Mouse (Mus musculus): ENCODE measurements around the gene Prf1. TPM values are rescaled to one million over a fixed set of nuclear protein-coding genes. Genes with fewer than 3 reads are reported as not detected.

The Prf1 gene
- polyA plus RNA-seq, 1 experiment from 2014 or later, result not detected

DNA sequence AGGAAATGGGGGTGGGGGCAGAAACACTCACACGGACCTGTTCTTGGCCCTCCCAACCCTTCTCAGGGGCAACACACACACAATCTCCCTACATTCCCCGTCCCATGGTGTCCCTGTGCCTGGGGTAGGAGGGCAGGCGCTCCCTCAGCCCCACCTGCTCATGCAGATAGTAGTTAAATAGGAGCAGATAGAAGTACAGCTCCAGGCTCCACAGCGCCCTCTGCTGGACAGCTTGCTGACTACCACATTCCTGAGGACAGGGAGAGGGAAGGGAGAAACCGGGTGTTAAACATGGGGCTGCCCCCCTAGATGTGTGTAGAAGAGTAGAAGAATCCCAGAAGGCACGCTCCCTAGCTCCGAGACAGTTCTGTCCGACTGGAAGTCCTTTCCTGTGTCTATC is 46.3 kb downstream of the Prf1 start:
- H3K4me2 ChIP-seq, result no peak overlapping the region
- WGBS, result 62% methylated on average over 8 of the region's 8 CpGs
- H3K27ac ChIP-seq (replicated peaks), result no peak overlapping the region
- ATAC-seq (ENCODE audit: low read depth), result 0 out of 2 replicates have a peak, but pooled peaks have one; percentile 12
- H3K4me1 ChIP-seq (replicated peaks), result peaks cover 20% of the 10 kb centered on the region
- no peaks in the 10 kb centered on the region for H3K9me3 ChIP-seq
- H3K4me3 ChIP-seq, result no peak overlapping the region
- peaks cover 26% of the 10 kb centered on the region for H3K36me3 ChIP-seq
- no peak overlapping the region for H3K9ac ChIP-seq
- H3K27me3 ChIP-seq, result no peaks in the 10 kb centered on the region

DNA sequence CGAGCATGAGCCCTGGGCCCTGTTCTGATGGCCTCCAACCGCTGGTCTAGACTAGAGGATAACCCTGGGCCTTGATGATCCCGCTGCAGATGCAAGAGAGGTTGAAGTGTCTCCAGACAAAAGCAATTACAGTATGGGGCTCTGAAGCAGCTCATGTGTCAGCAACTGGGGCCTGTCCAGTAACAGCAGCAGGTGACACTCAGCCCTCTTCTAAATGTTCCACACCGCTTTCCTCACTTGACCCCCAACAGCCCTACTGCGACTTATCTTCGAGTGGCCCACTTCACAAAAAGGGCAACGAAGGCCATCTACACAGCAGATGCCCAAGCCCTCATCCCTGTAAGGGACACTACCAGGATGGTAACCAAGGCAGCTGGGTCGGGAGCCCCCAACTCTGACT is 47.5 kb downstream of the Prf1 start:
- H3K4me1 ChIP-seq (replicated peaks), result peaks cover 20% of the 10 kb centered on the region
- H3K4me3 ChIP-seq, result no peak overlapping the region
- no peak overlapping the region for H3K27ac ChIP-seq (replicated peaks)
- H3K36me3 ChIP-seq, result peaks cover 34% of the 10 kb centered on the region
- H3K27me3 ChIP-seq, result no peaks in the 10 kb centered on the region
- no peak for ATAC-seq (ENCODE audit: low read depth)
- H3K4me2 ChIP-seq, result no peak overlapping the region
- no peak overlapping the region for H3K9ac ChIP-seq
- 0 out of 2 replicates have a peak, but pooled peaks cover 4% of the 10 kb centered on the region for H3K9me3 ChIP-seq
- WGBS, result 74% methylated on average over 8 of the region's 8 CpGs

DNA sequence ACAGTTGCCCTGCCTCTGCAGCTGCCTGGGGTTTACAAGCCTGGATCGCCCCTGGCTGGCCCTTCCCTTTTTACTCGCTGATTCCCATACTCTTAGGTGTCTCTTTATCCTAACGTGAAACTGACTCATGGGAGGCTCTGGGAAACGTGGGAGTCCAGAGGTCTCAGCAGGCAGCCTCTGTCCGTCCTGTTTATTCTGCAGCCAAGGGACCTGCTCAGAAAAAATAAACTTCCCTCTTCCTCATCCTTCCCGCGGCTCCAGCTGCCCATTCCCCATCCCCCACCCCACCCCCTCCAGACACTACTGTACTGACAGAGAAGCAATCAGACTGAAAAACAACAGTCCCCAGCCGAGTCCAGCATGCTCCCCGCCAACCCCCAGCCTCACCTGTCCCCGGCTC is 48.7 kb downstream of the Prf1 start:
- Histone ChIP-seq H3K4me2 (no peak overlapping the region), H3K36me3 (peaks cover 45% of the 10 kb centered on the region), H3K27ac (replicated peaks) (0 out of 2 replicates have a peak overlapping the region, but pooled peaks have one; percentile 42), H3K9ac (0 out of 2 replicates have a peak overlapping the region, but pooled peaks have one; percentile 17), H3K4me1 (replicated peaks) (peaks cover 20% of the 10 kb centered on the region), H3K9me3 (0 out of 2 replicates have a peak, but pooled peaks cover 4% of the 10 kb centered on the region), H3K27me3 (no peaks in the 10 kb centered on the region), H3K4me3 (no peak overlapping the region)
- ATAC-seq (ENCODE audit: low read depth), result no peak
- WGBS, result 24% methylated on average over 10 of the region's 10 CpGs

- no peak overlapping the region for H3K27ac ChIP-seq (replicated peaks)
- no peak for ATAC-seq (ENCODE audit: low read depth)
- H3K36me3 ChIP-seq, result peaks cover 46% of the 10 kb centered on the region
- 53% methylated on average over 4 of the region's 4 CpGs for WGBS
- 0 out of 2 replicates have a peak, but pooled peaks cover 4% of the 10 kb centered on the region for H3K9me3 ChIP-seq
- peaks cover 5% of the 10 kb centered on the region for H3K4me1 ChIP-seq (replicated peaks)
- H3K4me3 ChIP-seq, result no peak overlapping the region
- H3K4me2 ChIP-seq, result no peak overlapping the region
- H3K27me3 ChIP-seq, result no peaks in the 10 kb centered on the region
- H3K9ac ChIP-seq, result no peak overlapping the region
These were observed 53.6 kb downstream of the Prf1 start for GRCm38 (mm10) chr10:61351216-61351615.

Other genes starting within 250 kb of the Prf1 start
- gene Pcbd1, start 208.5 kb upstream of the Prf1 start, polyA plus RNA-seq (2015; fragmentation: Nextera tagmentation; extraction: Ambion mirVana), result 29.3 and 38.7 TPM in 2 replicates
- 65.5 and 66.5 TPM in 2 replicates for gene Sgpl1, start 150.1 kb upstream of the Prf1 start, polyA plus RNA-seq (2015; fragmentation: Nextera tagmentation; extraction: Ambion mirVana)
- gene Tbata, start 125.9 kb upstream of the Prf1 start, polyA plus RNA-seq (2015; fragmentation: Nextera tagmentation; extraction: Ambion mirVana), result 0.14 TPM in 1 of 2 replicates, not detected in the other
- gene Adamts14, start 24.4 kb upstream of the Prf1 start, polyA plus RNA-seq (2015; fragmentation: Nextera tagmentation; extraction: Ambion mirVana), result 0.36 and 0.60 TPM in 2 replicates
- gene Pald1, start 85.7 kb downstream of the Prf1 start, polyA plus RNA-seq (2015; fragmentation: Nextera tagmentation; extraction: Ambion mirVana), result 30.6 and 31.5 TPM in 2 replicates
- 0.14 TPM in 1 of 2 replicates, not detected in the other for gene Nodal, start 120.1 kb downstream of the Prf1 start, polyA plus RNA-seq (2015; fragmentation: Nextera tagmentation; extraction: Ambion mirVana)
- gene Eif4ebp2, start 154.8 kb downstream of the Prf1 start, polyA plus RNA-seq (2015; fragmentation: Nextera tagmentation; extraction: Ambion mirVana), result 50.3 and 61.8 TPM in 2 replicates
- gene Lrrc20, start 178.0 kb downstream of the Prf1 start, polyA plus RNA-seq (2015; fragmentation: Nextera tagmentation; extraction: Ambion mirVana), result 14.9 and 15.0 TPM in 2 replicates

All from neural tube, embryonic 13.5 days (tissue).